Mouse (Mus musculus) midbrain, embryonic 11.5 days (tissue): ENCODE measurements at regions not wholly inside any gene's neighbourhood (a gene's known extent, or its start where the extent isn't known, plus 50 kb on each side); places are given as distances from the start of the nearest gene placed in this dataset.

Source experiments
- ATAC-seq: fragments of 200-750 bp; cut with Nextera tagmentation; 2 replicates; pipeline ENCODE4 v1.8.0; 2017; ENCODE audit warnings: moderate TSS enrichment, moderate library complexity; ENCODE audit not compliant: low FRiP score
- DNase-seq: peaks from one replicate; pipeline ENCODE4 v3.0.0; 2015; ENCODE audit warnings: low spot score; ENCODE audit errors: missing footprints
- H3K27ac ChIP-seq: fragments of 300-500 bp; sonication (generic); 2 replicates; pipeline ENCODE4 v1.5.1; 2014; ENCODE audit warnings: low read depth, low read length
- H3K27me3 ChIP-seq: fragments of 300-500 bp; sonication (generic); 2 replicates; pipeline ENCODE4 v1.6.1; 2014; ENCODE audit warnings: mild to moderate bottlenecking, low read length, moderate library complexity, mixed read lengths; ENCODE audit not compliant: control insufficient read depth, insufficient read depth
- H3K36me3 ChIP-seq: fragments of 300-500 bp; sonication (generic); 2 replicates; pipeline ENCODE4 v1.6.1; 2014; ENCODE audit warnings: mild to moderate bottlenecking, low read length, moderate library complexity, mixed read lengths; ENCODE audit not compliant: control insufficient read depth, insufficient read depth
- H3K4me1 ChIP-seq: fragments of 300-500 bp; sonication (generic); 2 replicates; pipeline ENCODE4 v1.6.1; 2014; ENCODE audit warnings: low read length; ENCODE audit not compliant: control insufficient read depth, insufficient read depth
- H3K4me2 ChIP-seq: fragments of 300-500 bp; sonication (generic); 2 replicates; pipeline ENCODE4 v1.6.1; 2014; ENCODE audit warnings: mild to moderate bottlenecking, moderate library complexity
- H3K4me3 ChIP-seq: fragments of 300-500 bp; sonication (generic); 2 replicates; pipeline ENCODE4 v1.5.1; 2014; ENCODE audit warnings: low read depth, low read length
- H3K9ac ChIP-seq: fragments of 300-500 bp; sonication (generic); 2 replicates; pipeline ENCODE4 v1.6.1; 2014; ENCODE audit warnings: low read length
- H3K9me3 ChIP-seq: fragments of 300-500 bp; sonication (generic); 2 replicates; pipeline ENCODE4 v1.6.1; 2016; ENCODE audit warnings: low read length; ENCODE audit not compliant: control insufficient read depth
- WGBS: fragments of 180-500 bp; shearing (Covaris S2); extraction: QIAGEN DNeasy Blood & Tissue Kit; methylation state at CpG from one replicate; pipeline ENCODE4 v1.1.7; 2014; 5-methylcytosine and 5-hydroxymethylcytosine counted together

DNA sequence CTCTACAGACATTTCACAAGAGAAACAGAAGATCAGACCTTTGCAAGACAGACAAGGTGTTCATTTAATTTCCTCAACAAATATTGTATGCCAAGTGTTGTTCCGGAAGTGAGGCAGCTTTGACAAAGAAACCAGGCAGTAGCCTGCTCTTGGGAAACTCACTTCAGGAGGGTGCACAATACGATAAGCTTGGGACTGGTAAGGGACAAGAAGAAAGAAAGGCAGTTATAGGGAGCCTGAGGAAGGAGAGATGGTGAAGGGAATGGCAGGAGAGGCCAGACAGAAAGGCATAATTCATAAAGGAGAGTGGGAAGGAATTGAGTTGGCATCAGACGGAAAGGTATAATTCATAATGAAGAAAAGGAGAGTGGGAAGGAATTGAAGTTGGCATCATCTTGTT lies 178.5 kb upstream of the Tenm4 start:
- Histone ChIP-seq H3K27me3 (no peaks in the 10 kb centered on the region), H3K4me3 (no peak overlapping the region), H3K9me3 (no peaks in the 10 kb centered on the region), H3K27ac (no peak overlapping the region), H3K9ac (no peak overlapping the region), H3K36me3 (no peaks in the 10 kb centered on the region), H3K4me1 (no peaks in the 10 kb centered on the region), H3K4me2 (no peak overlapping the region)
- DNase-seq (peak; percentile 69), ATAC-seq (no peak)
- WGBS, result 81% methylated on average over 3 of the region's 3 CpGs

DNA sequence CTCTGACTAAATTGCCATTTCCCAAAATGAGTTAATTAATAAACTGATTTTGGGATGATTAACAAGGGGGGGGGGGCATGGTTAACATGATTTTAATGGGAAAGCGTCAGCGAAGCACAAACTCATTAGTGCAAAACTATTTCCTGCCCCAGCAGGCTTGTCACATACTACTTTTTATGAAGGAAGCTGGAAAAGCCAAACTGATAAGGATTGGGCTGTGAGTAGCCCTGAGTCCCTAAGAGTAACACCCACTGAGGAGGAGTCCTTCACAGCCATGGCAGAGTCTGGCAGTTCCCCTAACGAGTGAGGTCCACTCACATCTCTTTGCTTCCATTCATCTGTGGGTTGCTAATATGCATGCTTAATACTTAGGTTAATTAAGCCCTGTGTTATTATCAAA lies 173.9 kb upstream of the Tenm4 start:
- no peaks in the 10 kb centered on the region for H3K36me3 ChIP-seq
- H3K9ac ChIP-seq, result no peak overlapping the region
- ATAC-seq (no peak), DNase-seq (peak; percentile 26)
- no peak overlapping the region for H3K4me2 ChIP-seq
- no peak overlapping the region for H3K27ac ChIP-seq
- no peaks in the 10 kb centered on the region for H3K27me3 ChIP-seq
- WGBS, result 94% methylated on average over 3 of the region's 3 CpGs
- no peaks in the 10 kb centered on the region for H3K9me3 ChIP-seq
- peaks cover 4% of the 10 kb centered on the region; the same call in 1 of the 2 replicates for H3K4me1 ChIP-seq
- H3K4me3 ChIP-seq, result no peak overlapping the region

DNA sequence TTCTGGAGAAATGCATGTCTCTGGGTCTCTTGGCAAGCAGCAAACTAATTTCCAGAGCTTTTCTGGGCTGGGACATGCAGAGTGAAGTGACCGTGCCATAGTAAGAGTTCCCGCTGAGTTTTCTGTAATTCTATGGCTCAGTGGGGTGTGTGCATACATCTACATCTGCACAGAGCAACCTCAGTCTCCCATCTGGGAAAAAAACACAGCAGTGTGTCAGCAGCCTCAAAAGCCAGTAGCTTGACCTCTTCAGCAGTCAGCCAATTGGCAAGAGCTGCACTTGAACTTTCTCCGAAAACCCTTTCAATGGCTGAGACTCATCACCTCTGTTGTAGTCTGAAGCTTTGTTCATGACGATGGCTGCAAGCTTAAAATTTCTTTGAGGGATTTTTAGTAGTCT lies 171.9 kb upstream of the Tenm4 start:
- DNase-seq, result peak; percentile 81
- peaks cover 4% of the 10 kb centered on the region; the same call in 1 of the 2 replicates for H3K4me1 ChIP-seq
- H3K27ac ChIP-seq, result no peak overlapping the region
- 0 out of 2 replicates have a peak, but pooled peaks have one; percentile 19 for ATAC-seq
- no peak overlapping the region for H3K9ac ChIP-seq
- H3K4me3 ChIP-seq, result no peak overlapping the region
- H3K36me3 ChIP-seq, result no peaks in the 10 kb centered on the region
- WGBS, result 31% methylated on average over 4 of the region's 4 CpGs
- no peaks in the 10 kb centered on the region for H3K27me3 ChIP-seq
- H3K9me3 ChIP-seq, result no peaks in the 10 kb centered on the region
- no peak overlapping the region for H3K4me2 ChIP-seq

DNA sequence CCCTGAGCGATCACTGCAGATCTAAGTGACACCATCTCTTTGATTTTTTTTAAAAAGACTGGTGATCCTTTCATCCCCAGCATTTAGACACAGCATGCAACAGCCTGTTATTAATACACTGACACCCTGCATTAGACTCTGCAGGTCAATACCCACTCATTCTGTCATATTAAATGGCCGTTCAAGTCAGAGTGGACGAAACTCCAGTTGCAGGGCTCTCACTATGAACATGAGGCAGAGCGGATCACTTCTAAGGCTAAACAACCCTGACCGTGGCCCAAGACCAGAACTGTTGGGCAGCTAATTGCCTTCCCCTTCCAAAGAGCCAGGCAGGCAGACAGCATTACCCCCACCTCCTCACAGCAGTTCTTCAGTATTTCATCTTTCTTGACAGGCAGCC lies 168.6 kb upstream of the Tenm4 start:
- no peaks in the 10 kb centered on the region for H3K36me3 ChIP-seq
- H3K4me1 ChIP-seq, result peaks cover 4% of the 10 kb centered on the region; the same call in 1 of the 2 replicates
- H3K9ac ChIP-seq, result no peak overlapping the region
- no peaks in the 10 kb centered on the region for H3K27me3 ChIP-seq
- DNase-seq, result peak; percentile 4
- H3K9me3 ChIP-seq, result no peaks in the 10 kb centered on the region
- no peak for ATAC-seq
- H3K27ac ChIP-seq, result no peak overlapping the region
- 81% methylated on average over 5 of the region's 5 CpGs for WGBS
- no peak overlapping the region for H3K4me2 ChIP-seq
- no peak overlapping the region for H3K4me3 ChIP-seq

DNA sequence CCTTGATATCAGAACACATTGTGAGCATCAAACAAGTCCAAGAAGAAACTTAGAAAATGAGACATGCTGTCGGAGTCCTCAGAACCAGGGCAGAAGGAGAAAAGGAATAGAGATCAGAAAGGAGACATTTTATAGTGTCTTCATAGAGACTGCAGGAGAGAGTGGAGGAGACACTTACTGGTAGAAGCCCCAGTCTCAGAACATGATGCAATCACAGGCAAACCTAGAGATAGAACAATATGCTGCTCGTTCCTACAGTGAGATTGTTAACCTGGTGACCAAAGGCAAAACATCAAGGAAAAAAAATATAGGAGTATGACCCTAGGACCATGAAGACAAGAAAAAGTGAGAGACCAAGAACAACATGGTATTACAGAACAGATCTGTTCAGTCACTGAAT lies 164.7 kb upstream of the Tenm4 start:
- H3K4me2 ChIP-seq, result no peak overlapping the region
- no peaks in the 10 kb centered on the region for H3K36me3 ChIP-seq
- no peak overlapping the region for H3K27ac ChIP-seq
- no peaks in the 10 kb centered on the region for H3K9me3 ChIP-seq
- H3K9ac ChIP-seq, result no peak overlapping the region
- WGBS, result 88% methylated on average over 2 of the region's 2 CpGs
- H3K4me1 ChIP-seq, result no peaks in the 10 kb centered on the region
- no peak overlapping the region for H3K4me3 ChIP-seq
- ATAC-seq (no peak), DNase-seq (no peak)
- no peaks in the 10 kb centered on the region for H3K27me3 ChIP-seq

DNA sequence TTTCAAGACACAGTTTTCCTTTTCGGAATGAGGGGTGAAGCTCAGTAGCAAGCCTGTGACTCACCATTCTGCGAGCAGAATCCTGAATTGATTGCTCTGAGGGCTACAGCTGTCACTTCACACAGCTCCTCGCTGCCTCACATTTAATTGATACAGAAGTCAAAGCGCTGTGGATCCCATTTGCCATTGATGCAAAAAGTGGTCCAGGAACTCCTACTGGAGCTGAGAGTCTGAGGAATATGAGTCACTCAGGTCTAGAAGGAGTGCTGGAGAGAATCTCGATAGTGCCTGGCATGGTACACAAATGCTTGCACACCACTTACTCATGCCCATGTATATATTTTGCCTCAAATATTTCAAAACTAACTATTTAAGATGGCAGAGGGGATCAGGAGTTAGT lies 158.0 kb upstream of the Tenm4 start:
- Histone ChIP-seq H3K4me1 (no peaks in the 10 kb centered on the region), H3K9me3 (no peaks in the 10 kb centered on the region), H3K9ac (no peak overlapping the region), H3K4me2 (no peak overlapping the region), H3K27me3 (no peaks in the 10 kb centered on the region), H3K36me3 (no peaks in the 10 kb centered on the region), H3K4me3 (no peak overlapping the region), H3K27ac (no peak overlapping the region)
- ATAC-seq (no peak), DNase-seq (no peak)
- WGBS, result 83% methylated on average over 5 of the region's 5 CpGs

DNA sequence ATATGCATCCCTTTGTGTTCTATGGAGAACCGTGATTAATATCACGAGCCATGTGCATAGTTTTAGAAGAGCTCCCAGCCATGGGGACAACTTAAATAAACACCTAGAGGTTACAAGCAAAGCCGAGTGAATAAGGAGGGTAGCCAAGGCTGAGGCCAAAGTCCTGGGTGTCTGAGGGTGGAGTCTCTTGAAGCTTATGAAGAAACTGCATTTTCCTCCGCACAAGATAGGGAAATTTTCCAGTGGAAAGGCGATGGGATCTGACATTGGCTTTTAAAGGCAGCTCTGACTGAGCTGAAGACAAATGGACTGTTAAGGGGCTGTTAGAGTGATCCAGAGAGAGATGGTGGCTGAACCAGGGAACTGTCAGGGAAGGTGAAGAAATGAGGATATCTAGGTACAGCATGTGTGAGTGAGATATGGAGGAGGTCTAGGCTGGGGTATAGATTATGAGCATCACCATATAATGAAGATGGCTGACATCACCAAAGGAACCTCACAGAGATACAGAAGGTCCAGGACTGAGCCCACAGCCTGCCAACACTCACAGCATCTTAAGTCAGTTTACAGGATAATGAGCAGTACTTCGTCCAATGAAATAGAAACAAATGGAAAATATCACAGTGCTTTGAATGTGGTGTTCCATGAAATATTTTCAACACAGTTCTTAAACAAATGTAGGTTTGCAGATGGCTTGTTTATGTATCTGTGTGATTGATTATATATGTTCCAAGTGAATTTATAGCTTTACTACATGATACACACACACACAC lies 153.7 kb upstream of the Tenm4 start:
- 86% methylated on average over 6 of the region's 6 CpGs for WGBS
- no peaks in the 10 kb centered on the region for H3K36me3 ChIP-seq
- no peak overlapping the region for H3K27ac ChIP-seq
- H3K9ac ChIP-seq, result no peak overlapping the region
- H3K4me1 ChIP-seq, result no peaks in the 10 kb centered on the region
- no peak overlapping the region for H3K4me3 ChIP-seq
- DNase-seq, result peak; percentile 28
- H3K27me3 ChIP-seq, result no peaks in the 10 kb centered on the region
- no peak for ATAC-seq
- no peaks in the 10 kb centered on the region for H3K9me3 ChIP-seq
- H3K4me2 ChIP-seq, result no peak overlapping the region

DNA sequence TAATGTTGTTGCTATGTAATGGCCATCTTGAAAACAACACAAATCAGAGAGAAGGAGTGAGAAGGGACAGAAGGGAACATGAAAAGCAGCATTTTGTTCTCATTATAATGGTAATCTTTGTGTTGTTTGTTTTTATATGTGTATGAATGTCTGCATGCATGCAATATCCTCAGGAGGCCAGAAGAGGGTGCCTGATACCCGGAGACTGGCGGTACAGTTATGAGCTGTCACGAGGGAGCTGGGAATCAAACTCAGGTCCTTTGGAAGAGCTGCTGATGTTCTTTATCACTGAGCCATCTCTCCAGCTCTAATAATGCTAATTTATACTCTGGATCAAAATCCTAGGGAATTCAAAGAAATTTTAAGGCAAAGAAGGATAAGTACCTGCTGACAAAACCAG lies 147.0 kb upstream of the Tenm4 start:
- WGBS, result 91% methylated on average over 3 of the region's 3 CpGs
- no peak overlapping the region for H3K4me3 ChIP-seq
- ATAC-seq, result no peak

DNA sequence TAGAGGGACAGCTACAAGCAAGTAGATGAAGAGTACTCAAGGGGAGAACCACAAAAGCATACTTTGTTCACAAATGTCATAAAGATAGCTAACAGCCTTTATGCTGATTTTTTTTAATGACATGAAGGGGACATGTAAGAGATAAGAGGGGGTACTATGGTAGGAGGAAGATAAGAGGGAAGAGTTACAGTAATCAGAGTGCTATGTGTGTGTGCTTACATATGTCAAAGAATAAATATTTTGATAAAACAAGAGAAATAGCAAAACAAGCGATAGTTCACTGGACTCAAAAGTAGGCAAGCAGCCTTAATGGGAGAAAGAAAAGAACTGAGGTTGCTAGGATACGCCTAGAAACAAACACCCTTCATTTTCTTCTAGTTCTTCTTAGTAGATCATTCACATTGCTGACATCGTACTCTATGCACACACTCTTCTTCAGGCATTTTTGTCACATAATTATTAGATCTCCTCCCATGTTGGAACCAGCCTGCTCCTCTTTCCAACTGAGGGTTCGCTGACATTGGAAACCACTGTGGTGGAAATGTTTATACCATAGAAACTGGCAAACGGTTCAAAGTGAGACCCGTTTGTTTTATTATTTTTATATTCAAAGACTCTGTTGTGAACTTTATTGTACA lies 144.1 kb upstream of the Tenm4 start:
- Histone ChIP-seq H3K27ac (no peak overlapping the region), H3K4me1 (no peaks in the 10 kb centered on the region), H3K9ac (no peak overlapping the region), H3K9me3 (no peaks in the 10 kb centered on the region), H3K4me3 (no peak overlapping the region), H3K4me2 (no peak overlapping the region), H3K36me3 (no peaks in the 10 kb centered on the region), H3K27me3 (no peaks in the 10 kb centered on the region)
- WGBS, result 91% methylated on average over 6 of the region's 6 CpGs
- DNase-seq (no peak), ATAC-seq (no peak)

More for the DNA sequence above, 147.0 kb upstream of the Tenm4 start:
- no peak overlapping the region for H3K9ac ChIP-seq
- no peaks in the 10 kb centered on the region for H3K27me3 ChIP-seq
- H3K36me3 ChIP-seq, result no peaks in the 10 kb centered on the region
- H3K4me1 ChIP-seq, result no peaks in the 10 kb centered on the region
- H3K4me2 ChIP-seq, result no peak overlapping the region
- H3K9me3 ChIP-seq, result no peaks in the 10 kb centered on the region
- no peak overlapping the region for H3K27ac ChIP-seq
- DNase-seq, result peak; percentile 1
